Comparison of ENCODE assay signal across 28 mouse cellular contexts in genomic region chr1:133362103-133362502, GRCm38 (mm10). TPM values are rescaled to one million over a fixed set of nuclear protein-coding genes. Genes with fewer than 3 reads are reported as not detected.
A peak's percentile ranks its signal among the peaks of the same experiment; 100 is the strongest.
DNase-seq lines count a peak whose midpoint lies in the region; ATAC-seq and TF ChIP-seq lines count a peak whose summit lies in the region.
"Had no signal": no experiment of that assay in that cellular context is flagged by ENCODE, and none has a peak within 500 bp of the region (broad histone marks: within the 10 kb centered on the region; RNA-seq: fewer than 3 reads in every experiment).

No protein-coding gene starts in this region.

- no peak for ATAC-seq in liver, embryonic 15.5 days (ENCODE audit: insufficient read depth)
- no peak for ATAC-seq in liver, embryonic 11.5 days (replicated peaks; ENCODE audit: low FRiP score)
- ATAC-seq: activated CD4-positive, CD25-positive, alpha-beta regulatory T cell, adult 4 months; CD4-positive, CD25-positive, alpha-beta regulatory T cell, adult 4 months; forebrain, embryonic 13.5 days; Patski had no signal

- no peaks in the 10 kb centered on the region for H3K9me3 ChIP-seq in liver, embryonic 15.5 days (replicated peaks)
- no peaks in the 10 kb centered on the region for H3K9me3 ChIP-seq in liver, embryonic 11.5 days (ENCODE audit: control insufficient read depth, low read length)
- H3K9me3 ChIP-seq: embryonic facial prominence, embryonic 10.5 days; embryonic facial prominence, embryonic 12.5 days; forebrain, embryonic 13.5 days had no signal

- peaks cover 23% of the 10 kb centered on the region for H3K4me1 ChIP-seq in liver, embryonic 15.5 days (replicated peaks)
- peaks cover 6% of the 10 kb centered on the region for H3K4me1 ChIP-seq in liver, embryonic 11.5 days (replicated peaks; ENCODE audit: control insufficient read depth, insufficient read depth, low read length)
- H3K4me1 ChIP-seq in testis, adult 2 months (ENCODE audit: control insufficient read depth, insufficient read depth, low read length), result peaks cover 9% of the 10 kb centered on the region

- no peak overlapping the region for H3K27ac ChIP-seq in gastrocnemius, adult 2 months
- H3K27ac ChIP-seq in liver, embryonic 15.5 days (replicated peaks), result 0 out of 2 replicates have a peak overlapping the region, but pooled peaks have one; percentile 24
- H3K27ac ChIP-seq in liver, embryonic 11.5 days (ENCODE audit: low read depth, low read length), result no peak overlapping the region
- H3K27ac ChIP-seq in testis, adult 2 months (ENCODE audit: control insufficient read depth, insufficient read depth, low read depth, low read length), result peak overlapping the region; percentile 39; the same call in 1 of the 2 replicates
- H3K27ac ChIP-seq: embryonic facial prominence, embryonic 10.5 days; embryonic facial prominence, embryonic 12.5 days; forebrain, embryonic 13.5 days had no signal

- TF ChIP-seq CTCF in gastrocnemius, adult 2 months (IDR thresholded peaks at IDR 0.05), result no peak
- no peak for TF ChIP-seq CTCF in testis, adult 2 months (IDR thresholded peaks at IDR 0.05; ENCODE audit: control insufficient read depth, insufficient read depth, insufficient replicate concordance, low read depth, low read length)

- peaks cover 42% of the 10 kb centered on the region for H3K27me3 ChIP-seq in liver, embryonic 15.5 days
- peaks cover 54% of the 10 kb centered on the region for H3K27me3 ChIP-seq in liver, embryonic 11.5 days (replicated peaks; ENCODE audit: control insufficient read depth, insufficient read depth, low read length)
- H3K27me3 ChIP-seq in testis, adult 2 months (ENCODE audit: control insufficient read depth, insufficient read depth, low read length), result no peaks in the 10 kb centered on the region

- H3K4me3 ChIP-seq in gastrocnemius, adult 2 months, result no peak overlapping the region
- H3K4me3 ChIP-seq in liver, embryonic 15.5 days (replicated peaks), result no peak overlapping the region
- H3K4me3 ChIP-seq in liver, embryonic 11.5 days (ENCODE audit: low read depth, low read length), result no peak overlapping the region
- no peak overlapping the region for H3K4me3 ChIP-seq in testis, adult 2 months (ENCODE audit: control insufficient read depth, low read depth, low read length)
- H3K4me3 ChIP-seq: embryonic facial prominence, embryonic 12.5 days; forebrain, embryonic 13.5 days had no signal

- intact Hi-C loops in gastrocnemius, adult 2 months (cut with DNase I), result no loop called here
- intact Hi-C loops in gastrocnemius, postnatal 14 days (cut with DNase I; ENCODE audit: low total_unique reads), result no loop called here

- no peak overlapping the region for H3K4me2 ChIP-seq in liver, embryonic 15.5 days
- no peak overlapping the region for H3K4me2 ChIP-seq in liver, embryonic 11.5 days

- no peak for TF ChIP-seq POLR2A in testis, adult 2 months (IDR thresholded peaks at IDR 0.05; ENCODE audit: control insufficient read depth, low read depth, low read length)

- WGBS in liver, embryonic 15.5 days (ENCODE audit: insufficient replicate concordance), result 67% methylated on average over 5 of the region's 5 CpGs
- WGBS in liver, embryonic 11.5 days, result 87% methylated on average over 5 of the region's 5 CpGs

- H3K9ac ChIP-seq in liver, embryonic 15.5 days, result no peak overlapping the region
- H3K9ac ChIP-seq in liver, embryonic 11.5 days (ENCODE audit: low read depth, low read length), result no peak overlapping the region
- H3K9ac ChIP-seq: embryonic facial prominence, embryonic 12.5 days; forebrain, embryonic 13.5 days had no signal

- H3K36me3 ChIP-seq in liver, embryonic 15.5 days (replicated peaks), result no peaks in the 10 kb centered on the region
- H3K36me3 ChIP-seq in liver, embryonic 11.5 days (ENCODE audit: control insufficient read depth, insufficient read depth, low read length), result no peaks in the 10 kb centered on the region
- H3K36me3 ChIP-seq in testis, adult 2 months (ENCODE audit: control insufficient read depth, insufficient read depth, low read length), result no peaks in the 10 kb centered on the region
- H3K36me3 ChIP-seq: embryonic facial prominence, embryonic 10.5 days; embryonic facial prominence, embryonic 12.5 days; G1E had no signal

- DNase-seq in gastrocnemius, adult 2 months, result peak; percentile 3
- no peak for DNase-seq in gastrocnemius, postnatal 14 days
- no peak for DNase-seq in liver, embryonic 11.5 days (ENCODE audit: low spot score)
- DNase-seq in testis, postnatal 10 days (ENCODE audit: low spot score), result no peak
- DNase-seq in kidney, adult 9 months, result no peak
- DNase-seq: adrenal gland, adult 8-10 months; adrenal gland, postnatal 14 days; adrenal gland, postnatal 36 days; B cell, adult 2 months; cerebellum, adult 11-12 months; cerebellum, adult 2 months; cerebellum, adult 9-10 months; cerebellum, postnatal 10 days; cerebellum, postnatal 25 days had no signal

RNA-seq across cellular contexts. Expression of gene Etnk2, which starts 1.3 kb away (rescaled TPM):
- total RNA-seq in gastrocnemius, adult 2 months (2021), result under 1 TPM; 0.10 to 0.20 TPM
- total RNA-seq in gastrocnemius, postnatal 14 days (2021), result under 1 TPM; 0.13 to 0.23 TPM
- 11.3 and 14.2 TPM in 2 replicates for polyA plus RNA-seq in liver, embryonic 15.5 days (2015; fragmentation: Nextera tagmentation; extraction: Ambion mirVana)
- 4.5 and 5.8 TPM in 2 replicates for polyA plus RNA-seq in liver, embryonic 11.5 days (2014; fragmentation: Nextera tagmentation; extraction: Ambion mirVana)
- polyA plus RNA-seq in testis, adult 2 months (2012; rRNA removed), result 32.1 and 33.7 TPM in 2 replicates
- polyA plus RNA-seq: CD4-positive, CD25-positive, alpha-beta regulatory T cell, adult 4 months; G1E had no signal

RNA-seq across cellular contexts. Expression of gene Ren1, which starts 11.8 kb away (rescaled TPM):
- under 1 TPM in 1 of 2 experiments, not detected in 1; 0.15 TPM for total RNA-seq in gastrocnemius, adult 2 months (2021)
- total RNA-seq in gastrocnemius, postnatal 14 days (2021), result not detected
- polyA plus RNA-seq in liver, embryonic 15.5 days (2015; fragmentation: Nextera tagmentation; extraction: Ambion mirVana), result 0.66 and 0.84 TPM in 2 replicates
- polyA plus RNA-seq in liver, embryonic 11.5 days (2014; fragmentation: Nextera tagmentation; extraction: Ambion mirVana), result 0.30 and 0.40 TPM in 2 replicates
- polyA plus RNA-seq in testis, adult 2 months (2012; rRNA removed), result 0.90 and 2.6 TPM in 2 replicates
- total RNA-seq: G1E had no signal
- polyA plus RNA-seq: activated CD4-positive, CD25-positive, alpha-beta regulatory T cell, adult 4 months; CD4-positive, CD25-positive, alpha-beta regulatory T cell, adult 4 months; embryonic facial prominence, embryonic 10.5 days; forebrain, embryonic 11.5 days; forebrain, embryonic 13.5 days; G1E; Patski had no signal

RNA-seq across cellular contexts. Expression of gene Kiss1, which starts 40.4 kb away (rescaled TPM):
- not detected for total RNA-seq in gastrocnemius, adult 2 months (2021)
- not detected for total RNA-seq in gastrocnemius, postnatal 14 days (2021)
- polyA plus RNA-seq in liver, embryonic 15.5 days (2015; fragmentation: Nextera tagmentation; extraction: Ambion mirVana), result not detected in 2 replicates
- polyA plus RNA-seq in liver, embryonic 11.5 days (2014; fragmentation: Nextera tagmentation; extraction: Ambion mirVana), result not detected in 2 replicates
- polyA plus RNA-seq in testis, adult 2 months (2012; rRNA removed), result 0.44 TPM in 1 of 2 replicates, not detected in the other
- total RNA-seq: adrenal gland, adult 18-20 months; adrenal gland, adult 8-10 months; adrenal gland, postnatal 14 days; CH12.LX; G1E had no signal
- polyA plus RNA-seq: activated CD4-positive, CD25-positive, alpha-beta regulatory T cell, adult 4 months; CD4-positive, CD25-positive, alpha-beta regulatory T cell, adult 4 months; cerebellum, adult 2 months; cortical plate, adult 2 months; embryonic facial prominence, embryonic 10.5 days; embryonic facial prominence, embryonic 12.5 days; embryonic facial prominence, embryonic 14.5 days; forebrain, embryonic 13.5 days; G1E; Patski had no signal

RNA-seq across cellular contexts. Expression of gene Golt1a, which starts 52.5 kb away (rescaled TPM):
- total RNA-seq in gastrocnemius, adult 2 months (2021), result not detected
- not detected for total RNA-seq in gastrocnemius, postnatal 14 days (2021)
- polyA plus RNA-seq in liver, embryonic 15.5 days (2015; fragmentation: Nextera tagmentation; extraction: Ambion mirVana), result 8.3 and 10.2 TPM in 2 replicates
- 2.0 and 2.5 TPM in 2 replicates for polyA plus RNA-seq in liver, embryonic 11.5 days (2014; fragmentation: Nextera tagmentation; extraction: Ambion mirVana)
- polyA plus RNA-seq in testis, adult 2 months (2012; rRNA removed), result 0.46 TPM in 1 of 2 replicates, not detected in the other
- total RNA-seq: CH12.LX, G1E had no signal
- polyA plus RNA-seq: activated CD4-positive, CD25-positive, alpha-beta regulatory T cell, adult 4 months; CD4-positive, CD25-positive, alpha-beta regulatory T cell, adult 4 months; cerebellum, adult 2 months; embryonic facial prominence, embryonic 10.5 days; embryonic facial prominence, embryonic 12.5 days; embryonic facial prominence, embryonic 14.5 days; forebrain, embryonic 11.5 days; forebrain, embryonic 13.5 days; G1E had no signal

Comparison
In these comparisons a context has a peak if more than half of its experiments do, and no peak if none do; other contexts are left out.
1. H3K27ac ChIP-seq: peak in liver, embryonic 15.5 days (single experiment) and testis, adult 2 months (single experiment); none in gastrocnemius, adult 2 months (single experiment) and liver, embryonic 11.5 days (single experiment).